Mouse (Mus musculus) cortical plate, adult 2 months (tissue): ENCODE measurements around the gene Ankrd13b. TPM values are rescaled to one million over a fixed set of nuclear protein-coding genes. Genes with fewer than 3 reads are reported as not detected.

Source experiments
- H3K27ac ChIP-seq: fragments of 200-500 bp; 2 replicates; pipeline ENCODE4 v1.5.1; 2012; ENCODE audit warnings: low read length, control low read depth, inconsistent platforms; ENCODE audit not compliant: insufficient read depth
- H3K4me1 ChIP-seq: fragments of 200-500 bp; 2 replicates; pipeline ENCODE4 v1.6.1; 2011; ENCODE audit warnings: low read length; ENCODE audit not compliant: control insufficient read depth, insufficient read depth
- H3K4me3 ChIP-seq: fragments of 200-500 bp; 2 replicates; pipeline ENCODE4 v1.5.1; 2011; ENCODE audit warnings: mild to moderate bottlenecking, low read length, control low read depth; ENCODE audit not compliant: insufficient read depth
- CTCF ChIP-seq: fragments of 200-500 bp; IDR thresholded peaks from 2 replicates; pipeline ENCODE4 v1.5.1; 2011; ENCODE audit warnings: mild to moderate bottlenecking, control low read depth, low read length; ENCODE audit not compliant: insufficient read depth; ENCODE audit errors: extremely low read depth
- POLR2A ChIP-seq: fragments of 200-500 bp; IDR thresholded peaks from 2 replicates; pipeline ENCODE4 v1.6.1; 2011; ENCODE audit warnings: mild to moderate bottlenecking, low read length, control low read depth; ENCODE audit not compliant: insufficient read depth; ENCODE audit errors: extremely low read depth
- polyA plus RNA-seq: library from polyadenylated mRNA; depleted of rRNA; stranded (reverse); fragments of >200 nt; gene quantifications from 2 replicates; pipeline ENCODE4 v1.2.3, GENCODE M21; 2012

Gene Ankrd13b
- polyA plus RNA-seq, 1 experiment = 150 TPM

DNA sequence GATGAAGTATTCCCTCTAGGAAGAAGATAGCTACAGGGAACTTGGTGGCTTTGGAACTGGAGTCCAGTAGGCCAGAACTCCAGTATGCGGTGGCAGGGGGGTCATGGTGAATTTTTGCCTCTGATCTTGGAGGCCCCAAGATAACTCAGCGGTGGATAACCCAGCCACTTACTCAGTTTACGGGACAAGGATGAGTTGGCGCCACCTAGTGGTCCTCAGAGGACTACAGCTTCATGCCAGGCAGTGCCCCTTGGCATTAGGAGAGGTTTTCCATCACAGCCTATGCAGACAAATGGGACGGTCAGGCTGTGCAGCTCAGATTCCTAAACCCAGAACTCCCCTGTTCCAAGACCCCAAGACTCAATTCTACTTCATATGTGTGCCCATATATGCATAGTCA, 11.9 kb upstream of the Ankrd13b start:
- H3K4me3 ChIP-seq = no peak overlapping the region
- no peak overlapping the region for H3K27ac ChIP-seq
- TF ChIP-seq POLR2A = no peak
- peak; percentile 83 for TF ChIP-seq CTCF
- H3K4me1 ChIP-seq = peaks cover 6% of the 10 kb centered on the region

DNA sequence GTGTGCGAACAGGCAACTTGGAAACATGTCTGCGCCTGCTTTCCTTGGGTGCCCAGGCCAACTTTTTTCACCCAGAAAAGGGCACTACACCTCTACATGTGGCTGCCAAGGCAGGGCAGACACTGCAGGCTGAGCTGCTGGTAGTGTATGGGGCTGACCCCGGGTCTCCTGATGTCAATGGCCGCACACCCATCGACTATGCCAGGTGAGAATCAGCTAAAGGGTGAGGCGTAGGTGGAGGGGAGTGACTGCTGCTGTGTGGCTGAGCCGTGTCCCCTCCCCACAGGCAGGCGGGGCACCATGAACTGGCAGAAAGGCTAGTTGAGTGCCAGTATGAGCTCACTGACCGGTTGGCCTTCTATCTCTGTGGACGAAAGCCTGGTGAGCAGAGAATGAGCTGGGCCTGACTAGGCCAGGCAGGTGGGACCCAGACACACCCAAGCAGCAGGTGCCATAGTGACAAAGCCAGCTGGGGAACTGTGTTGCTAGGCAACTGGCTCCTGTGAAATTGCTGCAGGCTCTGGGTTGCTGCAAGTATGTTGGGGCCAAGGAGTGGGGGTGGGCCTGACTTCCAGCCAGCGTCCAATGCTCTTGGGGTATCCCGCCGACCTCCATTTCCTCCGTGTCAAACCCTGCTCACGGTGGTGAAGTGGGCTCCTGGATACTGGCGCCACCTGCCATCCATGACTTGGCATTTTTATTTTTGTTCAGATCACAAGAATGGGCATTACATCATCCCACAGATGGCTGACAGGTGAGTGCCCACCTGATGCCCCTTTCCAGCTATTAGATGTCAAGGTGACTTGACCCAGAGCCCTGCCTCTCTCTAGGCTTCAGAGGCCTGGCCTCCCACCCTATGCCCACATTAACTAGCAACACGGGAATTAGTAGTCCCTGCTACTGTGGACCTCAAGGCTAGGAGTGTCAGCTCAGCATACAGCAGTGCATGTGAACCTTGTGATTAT, 11.2 kb upstream of the Ankrd13b start:
- Histone ChIP-seq H3K4me1 (peaks cover 6% of the 10 kb centered on the region), H3K27ac (peak overlapping the region; percentile 20; the same call in 1 of the 2 replicates)
- no peak for TF ChIP-seq POLR2A
- no peak for TF ChIP-seq CTCF

GRCm38 (mm10) chr11:77499354-77499753, 9.9 kb upstream of the Ankrd13b start:
- Histone ChIP-seq H3K27ac (no peak overlapping the region; the same call in 1 of the 2 replicates), H3K4me1 (peaks cover 9% of the 10 kb centered on the region), H3K4me3 (no peak overlapping the region)
- TF ChIP-seq CTCF (no peak), POLR2A (no peak)

More for the DNA sequence above, 11.2 kb upstream of the Ankrd13b start:
- no peak overlapping the region for H3K4me3 ChIP-seq

DNA sequence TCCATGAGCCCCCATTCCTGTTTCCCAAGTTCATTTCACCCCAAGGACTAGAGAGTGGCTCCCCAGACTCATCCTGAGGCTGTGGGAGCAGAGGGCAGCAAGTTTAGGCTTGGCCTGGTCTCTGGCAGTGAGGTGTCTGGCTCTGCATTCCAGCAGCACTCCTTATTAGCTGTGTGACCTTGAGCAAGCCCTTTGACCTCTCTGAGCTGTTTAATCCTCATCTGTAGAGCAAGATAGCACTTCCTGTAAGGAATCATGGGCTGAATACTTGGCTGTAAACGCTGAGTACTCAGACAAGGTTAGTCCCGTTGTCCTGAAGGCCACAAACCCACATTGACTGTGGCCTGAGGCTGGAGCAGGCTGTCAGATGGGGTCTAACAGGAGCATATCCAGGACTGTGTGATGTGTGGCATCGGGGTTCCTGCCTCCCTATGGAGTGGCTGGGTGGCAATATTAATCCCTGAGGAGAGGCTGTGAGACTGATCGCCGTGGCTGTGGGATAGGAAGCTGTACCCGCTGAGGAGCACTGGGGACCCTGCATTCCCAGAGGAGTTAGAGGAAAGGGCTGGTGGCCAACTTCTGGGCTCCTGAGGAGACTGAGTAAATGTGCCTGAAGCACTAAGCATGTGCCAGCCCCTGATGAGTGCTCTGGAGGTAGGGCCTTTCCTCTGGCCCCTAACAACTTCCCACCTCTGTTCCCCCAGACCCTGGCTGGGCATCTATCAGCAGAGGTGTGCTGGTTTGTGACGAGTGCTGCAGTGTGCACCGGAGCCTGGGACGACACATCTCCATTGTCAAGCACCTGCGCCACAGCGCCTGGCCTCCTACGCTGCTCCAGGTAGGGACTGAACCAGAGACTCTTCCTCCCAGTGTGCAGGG, 9.0 kb upstream of the Ankrd13b start:
- no peak for TF ChIP-seq POLR2A
- TF ChIP-seq CTCF = no peak
- Histone ChIP-seq H3K4me1 (peaks cover 9% of the 10 kb centered on the region), H3K27ac (peak overlapping the region; percentile 85), H3K4me3 (no peak overlapping the region)

DNA sequence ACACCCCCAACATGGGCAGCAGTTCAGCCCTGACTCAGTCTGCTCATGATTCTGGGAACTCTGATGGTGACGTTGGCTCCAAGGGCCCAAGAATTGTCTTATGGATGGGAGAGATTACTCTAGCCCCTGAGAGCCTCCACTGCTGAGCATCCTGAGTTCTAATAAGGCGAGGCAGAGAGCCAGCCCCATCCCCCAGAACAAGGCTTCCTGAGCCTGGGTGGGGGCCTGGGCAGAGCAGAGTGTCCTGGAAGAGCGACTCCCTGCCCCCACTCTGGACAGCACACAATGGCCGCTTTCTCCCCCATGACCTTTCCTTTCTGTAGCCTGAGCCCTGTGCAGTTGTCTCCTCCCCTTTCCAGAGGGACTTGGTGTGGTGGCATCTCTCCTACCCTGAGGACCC, 8.4 kb upstream of the Ankrd13b start:
- peaks cover 9% of the 10 kb centered on the region for H3K4me1 ChIP-seq
- TF ChIP-seq POLR2A (no peak), CTCF (no peak)
- peak overlapping the region; percentile 85 for H3K27ac ChIP-seq
- no peak overlapping the region for H3K4me3 ChIP-seq

- Histone ChIP-seq H3K4me3 (no peak overlapping the region), H3K4me1 (peaks cover 9% of the 10 kb centered on the region), H3K27ac (peak overlapping the region; percentile 95)
- TF ChIP-seq POLR2A (no peak), CTCF (peak; percentile 29; the same call in 1 of the 2 replicates)
These were observed 7.9 kb upstream of the Ankrd13b start for GRCm38 (mm10) chr11:77497341-77497756.

- Histone ChIP-seq H3K4me3 (no peak overlapping the region; the same call in 1 of the 2 replicates), H3K4me1 (peaks cover 10% of the 10 kb centered on the region), H3K27ac (no peak overlapping the region)
- TF ChIP-seq CTCF (no peak), POLR2A (no peak)
These were observed 6.0 kb upstream of the Ankrd13b start for GRCm38 (mm10) chr11:77495507-77495906.

- H3K27ac ChIP-seq = no peak overlapping the region
- no peak for TF ChIP-seq CTCF
- TF ChIP-seq POLR2A = no peak
- H3K4me1 ChIP-seq = peaks cover 9% of the 10 kb centered on the region
- H3K4me3 ChIP-seq = peak overlapping the region; percentile 39
These were observed 5.3 kb upstream of the Ankrd13b start for GRCm38 (mm10) chr11:77494782-77495181.

GRCm38 (mm10) chr11:77494344-77494676, 4.8 kb upstream of the Ankrd13b start:
- H3K4me3 ChIP-seq = peak overlapping the region; percentile 39
- H3K4me1 ChIP-seq = peaks cover 9% of the 10 kb centered on the region
- TF ChIP-seq POLR2A = no peak
- TF ChIP-seq CTCF = no peak
- peak overlapping the region; percentile 80; the same call in 1 of the 2 replicates for H3K27ac ChIP-seq
